Mouse (Mus musculus) heart, adult 2 months (tissue): Measurements from ENCODE around the gene Pxn. TPM values are rescaled to one million over a fixed set of nuclear protein-coding genes. Genes with fewer than 3 reads are reported as not detected.
"Not testable (repeated sequence)": the region's sequence is repeated elsewhere in the genome, so short reads cannot be mapped to it uniquely, and the experiment has no call there.

Experiments
- DNase-seq, 2 experiments: peaks; one replicate each; pipeline ENCODE4 v3.0.0; 2021
- H3K27ac ChIP-seq: fragments of 200-600 bp; 2 replicates; pipeline ENCODE4 v1.8.1; 2022
- H3K27me3 ChIP-seq: fragments of 200-500 bp; 2 replicates; pipeline ENCODE4 v1.6.1; 2012; ENCODE audit warnings: mild to moderate bottlenecking, low read length, inconsistent platforms, mixed read lengths; ENCODE audit not compliant: control insufficient read depth, insufficient read depth
- H3K36me3 ChIP-seq: fragments of 200-500 bp; 2 replicates; pipeline ENCODE4 v1.6.1; 2012; ENCODE audit warnings: low read length, inconsistent platforms; ENCODE audit not compliant: control insufficient read depth, insufficient read depth
- H3K4me1 ChIP-seq: fragments of 200-500 bp; 2 replicates; pipeline ENCODE4 v1.6.1; 2011; ENCODE audit warnings: low read length; ENCODE audit not compliant: control insufficient read depth, insufficient read depth
- H3K4me3 ChIP-seq: fragments of 200-600 bp; 2 replicates; pipeline ENCODE4 v1.8.1; 2022
- H3K79me2 ChIP-seq: fragments of 200-500 bp; replicated peaks from 2 replicates; pipeline ENCODE4 v1.6.1; 2012; ENCODE audit warnings: mild to moderate bottlenecking, inconsistent platforms, low read length, moderate library complexity, mixed read lengths; ENCODE audit not compliant: control insufficient read depth, insufficient read depth
- H3K9ac ChIP-seq: fragments of 200-500 bp; 2 replicates; pipeline ENCODE4 v1.6.1; 2012; ENCODE audit warnings: low read depth, mild to moderate bottlenecking, control low read depth, inconsistent platforms, low read length, mixed read lengths
- CTCF ChIP-seq: fragments of 200-600 bp; IDR thresholded peaks from 2 replicates; pipeline ENCODE4 v1.8.1; 2022; ENCODE audit warnings: antibody characterized with exemption, mild to moderate bottlenecking, moderate library complexity
- EP300 ChIP-seq: fragments of 200-500 bp; IDR thresholded peaks from 2 replicates; pipeline ENCODE4 v1.6.1; 2011; ENCODE audit warnings: low read depth, low read length, control low read depth; ENCODE audit not compliant: insufficient read depth
- POLR2A ChIP-seq: fragments of 200-500 bp; IDR thresholded peaks from 2 replicates; pipeline ENCODE4 v1.6.1; 2011; ENCODE audit warnings: mild to moderate bottlenecking, low read depth, low read length, control low read depth; ENCODE audit not compliant: insufficient read depth
- WGBS: fragments of 180-500 bp; shearing (Covaris S2); methylation state at CpG from one replicate; pipeline ENCODE4 v1.1.7; 2018; 5-methylcytosine and 5-hydroxymethylcytosine counted together
- intact Hi-C: fragments of 180-260 bp; cut with DNase I; formaldehyde crosslinking; loops from one replicate; pipeline ENCODE4 v1.15.1; 2025
- polyA plus RNA-seq: library from polyadenylated mRNA; depleted of rRNA; stranded (reverse); fragments of >200 nt; gene quantifications from 2 replicates; pipeline ENCODE4 v1.2.3, GENCODE M21; 2012
- total RNA-seq, 2 experiments: library from RNA; stranded (reverse); gene quantifications; 2 replicates each; pipeline ENCODE4 v1.2.3; 2021

The Pxn gene
- total and polyA plus RNA-seq, 3 experiments, result 35.9 to 51.9 (median 37.1) TPM

DNA sequence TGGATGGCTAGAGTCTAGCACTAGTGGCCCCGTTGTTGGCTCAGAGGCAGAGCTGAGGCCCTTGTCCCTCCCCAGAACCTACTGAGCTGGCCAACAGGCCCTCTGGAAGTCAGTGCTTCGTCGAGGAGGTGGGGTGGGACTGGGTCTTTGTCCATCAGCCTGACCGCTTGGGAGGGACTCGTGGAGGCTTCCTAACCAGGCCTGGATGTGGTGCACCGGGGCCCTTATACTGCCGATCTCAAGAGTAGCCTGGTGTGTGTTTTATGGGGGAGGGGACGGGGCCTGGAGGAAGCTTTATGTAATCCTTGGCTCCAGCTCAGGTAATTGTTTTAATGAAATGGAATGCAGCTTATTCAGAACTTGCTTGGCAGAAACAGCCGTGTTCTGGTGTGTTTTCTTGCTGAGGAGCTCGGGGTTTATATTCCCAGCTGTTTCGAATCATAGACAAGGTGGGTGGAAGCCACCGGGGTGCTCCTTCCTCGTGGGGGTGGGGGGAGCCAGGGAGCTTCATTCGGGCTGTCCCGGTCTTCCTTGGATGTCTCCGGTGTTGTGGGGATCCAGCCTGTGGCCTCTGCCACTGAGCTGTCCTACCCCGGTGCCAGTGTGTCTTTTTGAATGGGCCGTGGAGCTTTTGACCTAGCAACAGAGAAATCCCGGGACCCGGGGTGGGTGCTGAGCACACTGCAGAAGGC, 8.6 kb downstream of the Pxn start:
- peak overlapping the region; percentile 30 for H3K4me3 ChIP-seq

DNA sequence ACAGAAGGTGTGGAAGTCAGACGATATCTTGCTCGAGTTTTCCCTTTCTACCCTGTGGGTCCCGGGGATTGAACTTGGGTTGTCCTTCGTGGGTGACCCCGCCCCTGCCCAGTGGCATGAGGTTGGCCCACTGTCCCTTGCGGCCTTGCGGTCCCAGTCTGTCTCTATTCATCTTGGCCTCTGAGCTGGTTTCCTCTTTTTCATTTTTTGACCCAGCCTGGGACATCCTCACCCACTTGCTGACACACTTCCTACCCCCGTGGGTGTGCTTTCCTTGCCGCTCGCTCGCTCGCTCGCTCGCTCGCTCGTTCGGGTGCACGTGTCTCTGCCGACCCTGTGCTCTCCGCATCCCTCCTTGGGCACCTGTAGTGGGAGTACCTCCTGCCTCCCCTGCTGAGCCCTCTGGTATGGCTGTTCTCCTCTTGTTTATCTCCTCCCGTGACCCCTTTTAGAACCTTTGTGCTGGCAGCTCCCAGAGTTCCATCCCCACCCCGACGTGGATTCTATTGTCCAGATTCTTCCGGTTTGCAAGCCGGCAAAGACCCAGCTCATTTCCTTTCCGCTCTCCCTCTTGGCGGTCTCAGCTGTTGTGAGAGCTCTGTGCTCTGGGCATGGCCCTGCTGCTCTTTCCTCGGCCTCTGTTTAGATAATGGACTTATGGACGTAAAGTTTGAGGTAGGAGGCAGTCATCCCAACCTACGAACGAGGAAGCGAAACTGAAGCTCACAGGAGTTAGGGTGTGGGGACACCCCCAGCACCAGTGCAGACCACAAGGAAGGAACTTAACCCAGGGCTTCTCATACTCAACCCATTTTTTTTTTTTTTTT, 9.8 kb downstream of the Pxn start:
- 37% methylated on average over 32 of the region's 32 CpGs for WGBS
- peak; percentile 60; the same call in 1 of the 2 replicates for TF ChIP-seq EP300
- TF ChIP-seq POLR2A, result peak; percentile 37; the same call in 1 of the 2 replicates
- no peak for TF ChIP-seq CTCF
- Histone ChIP-seq H3K4me3 (peak overlapping the region; percentile 28; the same call in 1 of the 2 replicates), H3K4me1 (peaks cover 39% of the 10 kb centered on the region), H3K36me3 (no peaks in the 10 kb centered on the region; the same call in none of the 2 replicates), H3K27me3 (no peaks in the 10 kb centered on the region), H3K79me2 (peaks cover 12% of the 10 kb centered on the region), H3K27ac (peak overlapping the region; percentile 93), H3K9ac (peak overlapping the region; percentile 25)
- intact Hi-C loops, result no loop called here
- peak; percentile 75 to 82 for DNase-seq

More for the DNA sequence above, 8.6 kb downstream of the Pxn start:
- intact Hi-C loops, result loop anchor here (2.0 kb wide), 1 partner anchor 16 kb away; no protein-coding TSS in a partner anchor
- TF ChIP-seq POLR2A, result peak; percentile 58
- no peak for TF ChIP-seq CTCF
- TF ChIP-seq EP300, result peak; percentile 72; the same call in 1 of the 2 replicates
- Histone ChIP-seq H3K9ac (peak overlapping the region; percentile 68), H3K79me2 (peaks cover 12% of the 10 kb centered on the region), H3K27me3 (no peaks in the 10 kb centered on the region), H3K4me1 (peaks cover 38% of the 10 kb centered on the region), H3K27ac (peak overlapping the region; percentile 93), H3K36me3 (no peaks in the 10 kb centered on the region; the same call in none of the 2 replicates)
- DNase-seq, result peak; percentile 79 to 86
- WGBS, result 19% methylated on average over 20 of the region's 20 CpGs

DNA sequence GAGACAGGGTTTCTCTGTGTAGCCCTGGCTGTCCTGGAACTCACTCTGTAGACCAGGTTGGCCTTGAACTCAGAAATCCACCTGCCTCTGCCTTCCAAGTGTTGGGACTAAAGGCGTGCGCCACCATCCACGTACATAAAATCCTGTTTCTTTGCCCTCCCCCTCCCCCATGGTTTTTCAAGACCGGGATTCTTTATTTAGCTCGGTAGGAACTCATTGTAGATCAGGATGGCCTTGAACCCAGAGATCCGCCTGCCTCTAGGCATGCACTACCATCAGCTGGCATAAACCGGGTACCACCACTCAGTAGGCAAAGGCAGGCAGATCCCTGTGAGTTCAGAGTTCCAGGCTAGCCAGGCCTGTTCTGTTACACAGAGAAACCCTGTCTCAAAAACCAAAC, 10.4 kb downstream of the Pxn start:
- intact Hi-C loops, result no loop called here
- no peaks in the 10 kb centered on the region for H3K27me3 ChIP-seq
- 47% methylated on average over 7 of the region's 7 CpGs for WGBS
- TF ChIP-seq CTCF, result no peak
- no peak for TF ChIP-seq EP300
- no peak for TF ChIP-seq POLR2A
- H3K36me3 ChIP-seq, result no peaks in the 10 kb centered on the region; the same call in none of the 2 replicates
- H3K9ac ChIP-seq, result no peak overlapping the region
- H3K4me3 ChIP-seq, result no peak overlapping the region; the same call in 1 of the 2 replicates
- H3K4me1 ChIP-seq, result peaks cover 39% of the 10 kb centered on the region
- DNase-seq, result no peak
- H3K27ac ChIP-seq, result peak overlapping the region; percentile 93
- H3K79me2 ChIP-seq, result peaks cover 10% of the 10 kb centered on the region

DNA sequence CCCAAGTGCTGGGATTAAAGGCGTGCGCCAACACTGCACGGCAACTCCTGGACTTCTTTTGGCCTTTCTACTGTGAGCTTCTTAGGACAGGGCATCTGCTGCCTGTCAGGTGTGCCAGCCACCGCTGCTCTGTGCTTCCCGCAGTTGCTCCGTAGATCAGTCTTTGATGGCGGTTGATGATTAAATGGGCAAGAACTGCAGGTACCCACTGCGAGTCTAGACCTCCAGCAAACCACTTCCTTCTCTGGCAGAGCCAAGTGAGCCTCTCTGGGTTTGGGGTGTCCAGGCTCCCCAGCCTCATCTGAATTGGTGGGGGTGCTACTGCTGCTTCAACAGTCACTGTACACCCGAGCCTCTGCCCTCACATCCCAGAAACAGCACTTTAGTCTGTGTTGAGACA, 11.0 kb downstream of the Pxn start:
- Histone ChIP-seq H3K4me3 (no peak overlapping the region), H3K36me3 (no peaks in the 10 kb centered on the region; the same call in none of the 2 replicates), H3K79me2 (peaks cover 5% of the 10 kb centered on the region), H3K27ac (peak overlapping the region; percentile 93), H3K9ac (no peak overlapping the region), H3K4me1 (peaks cover 40% of the 10 kb centered on the region), H3K27me3 (no peaks in the 10 kb centered on the region)
- intact Hi-C loops, result no loop called here
- TF ChIP-seq EP300 (no peak), CTCF (no peak), POLR2A (no peak)
- no peak for DNase-seq
- WGBS, result 84% methylated on average over 9 of the region's 9 CpGs

DNA sequence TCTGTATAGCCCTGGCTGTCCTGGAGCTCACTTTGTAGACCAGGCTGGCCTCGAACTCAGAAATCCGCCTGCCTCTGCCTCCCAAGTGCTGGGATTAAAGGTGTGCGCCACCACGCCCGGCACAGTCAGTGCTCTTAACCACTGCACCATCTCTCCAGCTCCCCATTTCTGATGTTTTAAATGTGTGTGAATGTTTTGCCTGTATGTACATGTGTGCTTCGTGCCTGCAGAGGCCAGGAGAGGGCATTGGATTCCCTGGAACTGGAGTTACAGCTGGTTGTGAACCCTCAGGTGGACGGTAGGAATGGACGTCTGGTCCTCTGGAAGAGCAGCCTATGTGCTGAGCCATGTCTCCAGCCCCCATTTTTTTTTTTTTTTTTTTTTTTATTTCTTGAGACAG, 11.7 kb downstream of the Pxn start:
- Histone ChIP-seq H3K27ac (peak overlapping the region; percentile 26), H3K4me1 (peaks cover 41% of the 10 kb centered on the region)
- H3K4me3 ChIP-seq, H3K27me3 ChIP-seq, H3K79me2 ChIP-seq, H3K36me3 ChIP-seq, DNase-seq, intact Hi-C loops, H3K9ac ChIP-seq: not testable (repeated sequence)
- 96% methylated on average over 8 of the region's 8 CpGs for WGBS
